Mouse (Mus musculus) lung, postnatal 0 days (tissue): Measurements from ENCODE around the gene Pfdn6. TPM values are rescaled to one million over a fixed set of nuclear protein-coding genes. Genes with fewer than 3 reads are reported as not detected.
A peak's percentile ranks its signal among the peaks of the same experiment; 100 is the strongest.

Source experiments
- ATAC-seq: fragments of 200-750 bp; cut with Nextera tagmentation; 2 replicates; pipeline ENCODE4 v1.8.0; 2017; ENCODE audit warnings: moderate library complexity
- DNase-seq: peaks from one replicate; pipeline ENCODE4 v3.0.0-alpha.2; 2016; ENCODE audit warnings: low spot score
- H3K27ac ChIP-seq: fragments of 300-500 bp; sonication (generic); 2 replicates; pipeline ENCODE4 v1.5.1; 2014; ENCODE audit warnings: antibody characterized with exemption, mild to moderate bottlenecking, low read length, mixed read lengths
- H3K27me3 ChIP-seq: fragments of 300-500 bp; sonication (generic); replicated peaks from 2 replicates; pipeline ENCODE4 v1.6.1; 2014; ENCODE audit warnings: low read length, mixed read lengths; ENCODE audit not compliant: insufficient read depth
- H3K36me3 ChIP-seq: fragments of 300-500 bp; sonication (generic); 2 replicates; pipeline ENCODE4 v1.6.1; 2014; ENCODE audit warnings: low read length, mixed read lengths; ENCODE audit not compliant: insufficient read depth
- H3K4me1 ChIP-seq: fragments of 300-500 bp; sonication (generic); 2 replicates; pipeline ENCODE4 v1.6.1; 2014; ENCODE audit warnings: antibody characterized with exemption, low read depth, low read length, mixed read lengths; ENCODE audit not compliant: insufficient read depth
- H3K4me2 ChIP-seq: fragments of 300-500 bp; sonication (generic); replicated peaks from 2 replicates; pipeline ENCODE4 v1.6.1; 2014; ENCODE audit warnings: low read depth, mild to moderate bottlenecking, low read length, moderate library complexity, mixed read lengths
- H3K4me3 ChIP-seq: fragments of 300-500 bp; sonication (generic); 2 replicates; pipeline ENCODE4 v1.5.1; 2014; ENCODE audit warnings: low read depth, low read length
- H3K9ac ChIP-seq: fragments of 300-500 bp; sonication (generic); replicated peaks from 2 replicates; pipeline ENCODE4 v1.6.1; 2014; ENCODE audit warnings: low read depth, mild to moderate bottlenecking
- H3K9me3 ChIP-seq: fragments of 300-500 bp; sonication (generic); 2 replicates; pipeline ENCODE4 v1.6.1; 2016; ENCODE audit warnings: low read length, mixed read lengths
- CTCF ChIP-seq: IDR thresholded peaks from 2 replicates; pipeline ENCODE4 v1.5.1; 2016; ENCODE audit warnings: antibody characterized with exemption, mild to moderate bottlenecking
- EP300 ChIP-seq: IDR thresholded peaks from 2 replicates; pipeline ENCODE4 v1.6.1; 2016; ENCODE audit warnings: antibody characterized with exemption, mild to moderate bottlenecking, control low read depth
- WGBS: fragments of 180-500 bp; shearing (Covaris S2); extraction: QIAGEN DNeasy Blood & Tissue Kit; methylation state at CpG from one replicate; pipeline ENCODE4 v1.1.7; 2014; 5-methylcytosine and 5-hydroxymethylcytosine counted together
- polyA plus RNA-seq: library from polyadenylated mRNA; unstranded; fragments of >200 nt; fragmentation: Nextera tagmentation; extraction: Ambion mirVana; gene quantifications from 2 replicates; pipeline ENCODE4 v1.2.1, GENCODE M21; 2015

The Pfdn6 gene
- polyA plus RNA-seq, 1 experiment from 2014 or later = 103 TPM

- Histone ChIP-seq H3K9ac (no peak overlapping the region), H3K4me1 (no peaks in the 10 kb centered on the region), H3K4me3 (no peak overlapping the region), H3K27me3 (no peaks in the 10 kb centered on the region), H3K9me3 (no peaks in the 10 kb centered on the region), H3K4me2 (no peak overlapping the region), H3K36me3 (no peaks in the 10 kb centered on the region), H3K27ac (no peak overlapping the region)
- peak; percentile 83 for DNase-seq
- WGBS = 5% methylated on average over 9 of the region's 9 CpGs
- peak; percentile 85 for ATAC-seq
- no peak for TF ChIP-seq EP300
- TF ChIP-seq CTCF = peak; percentile 93
Measured at GRCm38 (mm10) chr17:33968489-33968888, 28.3 kb upstream of the Pfdn6 start.

GRCm38 (mm10) chr17:33965846-33966550 is 25.9 kb upstream of the Pfdn6 start:
- Histone ChIP-seq H3K9ac (no peak overlapping the region), H3K36me3 (peaks cover 8% of the 10 kb centered on the region; the same call in 1 of the 2 replicates), H3K4me2 (no peak overlapping the region), H3K27me3 (no peaks in the 10 kb centered on the region), H3K4me3 (no peak overlapping the region), H3K9me3 (no peaks in the 10 kb centered on the region), H3K4me1 (no peaks in the 10 kb centered on the region), H3K27ac (no peak overlapping the region)
- ATAC-seq (no peak), DNase-seq (no peak)
- WGBS = 75% methylated on average over 16 of the region's 16 CpGs
- TF ChIP-seq EP300 (no peak), CTCF (no peak)

GRCm38 (mm10) chr17:33965082-33965845 is 25.1 kb upstream of the Pfdn6 start:
- no peak overlapping the region for H3K4me3 ChIP-seq
- no peaks in the 10 kb centered on the region for H3K4me1 ChIP-seq
- no peak overlapping the region for H3K4me2 ChIP-seq
- WGBS = 89% methylated on average over 17 of the region's 17 CpGs
- ATAC-seq (no peak), DNase-seq (no peak)
- H3K9ac ChIP-seq = no peak overlapping the region
- H3K36me3 ChIP-seq = peaks cover 8% of the 10 kb centered on the region; the same call in 1 of the 2 replicates
- no peaks in the 10 kb centered on the region for H3K9me3 ChIP-seq
- TF ChIP-seq CTCF (no peak), EP300 (no peak)
- no peaks in the 10 kb centered on the region for H3K27me3 ChIP-seq
- no peak overlapping the region for H3K27ac ChIP-seq

- TF ChIP-seq CTCF = no peak
- TF ChIP-seq EP300 = no peak
- no peaks in the 10 kb centered on the region for H3K9me3 ChIP-seq
- H3K9ac ChIP-seq = no peak overlapping the region
- no peaks in the 10 kb centered on the region for H3K27me3 ChIP-seq
- no peak for DNase-seq
- WGBS = 95% methylated on average over 7 of the region's 7 CpGs
- H3K4me2 ChIP-seq = no peak overlapping the region
- ATAC-seq = no peak
- no peak overlapping the region for H3K4me3 ChIP-seq
- H3K36me3 ChIP-seq = peaks cover 8% of the 10 kb centered on the region; the same call in 1 of the 2 replicates
- H3K4me1 ChIP-seq = no peaks in the 10 kb centered on the region
- no peak overlapping the region for H3K27ac ChIP-seq
Measured at GRCm38 (mm10) chr17:33962876-33963275, 22.7 kb upstream of the Pfdn6 start.

GRCm38 (mm10) chr17:33959948-33960347 is 19.8 kb upstream of the Pfdn6 start:
- H3K27me3 ChIP-seq = no peaks in the 10 kb centered on the region
- no peak overlapping the region for H3K9ac ChIP-seq
- no peak for ATAC-seq
- 93% methylated on average over 15 of the region's 15 CpGs for WGBS
- H3K4me2 ChIP-seq = no peak overlapping the region
- H3K36me3 ChIP-seq = peaks cover 8% of the 10 kb centered on the region; the same call in 1 of the 2 replicates
- no peaks in the 10 kb centered on the region for H3K9me3 ChIP-seq
- TF ChIP-seq CTCF (no peak), EP300 (no peak)
- no peak overlapping the region for H3K27ac ChIP-seq
- no peaks in the 10 kb centered on the region for H3K4me1 ChIP-seq
- peak; percentile 3 for DNase-seq
- no peak overlapping the region for H3K4me3 ChIP-seq

- Histone ChIP-seq H3K4me3 (no peak overlapping the region), H3K9me3 (no peaks in the 10 kb centered on the region), H3K36me3 (peaks cover 8% of the 10 kb centered on the region; the same call in 1 of the 2 replicates), H3K4me2 (no peak overlapping the region), H3K9ac (no peak overlapping the region), H3K4me1 (peaks cover 6% of the 10 kb centered on the region; the same call in 1 of the 2 replicates), H3K27ac (no peak overlapping the region), H3K27me3 (no peaks in the 10 kb centered on the region)
- ATAC-seq (no peak), DNase-seq (no peak)
- 95% methylated on average over 13 of the region's 13 CpGs for WGBS
- TF ChIP-seq CTCF (no peak), EP300 (no peak)
Measured at GRCm38 (mm10) chr17:33959135-33959534, 19.0 kb upstream of the Pfdn6 start.
